Mouse (Mus musculus) cerebellum, adult 2 months (tissue): ENCODE measurements around the gene Arhgap19.

Experiments
- CTCF ChIP-seq: fragments of 200-500 bp; IDR thresholded peaks from 2 replicates; pipeline ENCODE4 v1.5.1; 2011; ENCODE audit warnings: low read depth, mild to moderate bottlenecking, control low read depth, low read length, moderate library complexity, borderline replicate concordance; ENCODE audit not compliant: insufficient read depth
- POLR2A ChIP-seq: fragments of 200-500 bp; IDR thresholded peaks from 2 replicates; pipeline ENCODE4 v1.6.1; 2011; ENCODE audit warnings: low read length, control low read depth, borderline replicate concordance; ENCODE audit not compliant: insufficient read depth

DNA sequence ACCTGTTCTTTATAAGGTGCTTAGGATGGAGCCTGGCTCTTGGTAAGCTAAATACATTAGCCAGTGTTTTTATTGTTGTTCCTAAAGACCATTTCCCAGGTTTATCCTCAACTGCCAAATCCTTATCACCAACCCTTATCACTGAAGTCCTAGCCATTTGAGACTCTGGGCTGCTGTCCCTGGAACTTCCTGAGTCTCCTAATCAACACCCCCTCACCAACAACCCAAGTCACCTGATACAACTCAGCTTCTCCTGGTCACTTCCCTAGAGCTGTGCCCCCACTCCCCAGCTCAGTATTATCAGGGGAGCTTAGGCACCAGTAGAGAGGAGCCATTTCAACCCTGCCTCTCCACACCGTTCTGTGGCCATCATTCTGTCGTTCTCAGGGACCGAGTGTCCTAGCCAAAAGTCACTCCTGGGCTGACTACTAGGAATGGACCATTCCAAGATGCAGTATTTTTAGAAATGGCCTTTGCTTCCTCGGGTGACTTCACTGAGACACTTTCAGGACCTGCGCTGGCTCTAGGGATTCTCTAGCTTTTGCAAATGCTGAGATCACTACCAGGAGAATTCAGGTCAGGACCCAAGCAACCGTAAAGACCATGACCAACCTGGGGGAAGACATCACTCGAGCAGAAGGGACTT is 39.4 kb upstream of the Arhgap19 start:
- TF ChIP-seq POLR2A (no peak), CTCF (no peak)
